Mouse (Mus musculus) forebrain, postnatal 0 days (tissue): ENCODE measurements around the gene Ms4a8a. TPM values are rescaled to one million over a fixed set of nuclear protein-coding genes. Genes with fewer than 3 reads are reported as not detected.

Source experiments
- ATAC-seq: fragments of 200-750 bp; cut with Nextera tagmentation; 2 replicates; pipeline ENCODE4 v1.8.0; 2017; ENCODE audit warnings: mild to moderate bottlenecking, moderate library complexity
- DNase-seq: peaks from one replicate; pipeline ENCODE4 v3.0.0-alpha.2; 2015
- H3K27ac ChIP-seq: fragments of 300-500 bp; sonication (generic); 2 replicates; pipeline ENCODE4 v1.5.1; 2014; ENCODE audit warnings: low read depth, mild to moderate bottlenecking, antibody characterized with exemption, low read length, moderate library complexity, mixed read lengths
- H3K27me3 ChIP-seq: fragments of 300-500 bp; sonication (generic); 2 replicates; pipeline ENCODE4 v1.6.1; 2014; ENCODE audit warnings: mild to moderate bottlenecking, low read length, mixed read lengths; ENCODE audit not compliant: insufficient read depth
- H3K36me3 ChIP-seq: fragments of 300-500 bp; sonication (generic); 2 replicates; pipeline ENCODE4 v1.6.1; 2014; ENCODE audit warnings: mild to moderate bottlenecking, moderate library complexity; ENCODE audit not compliant: insufficient read depth
- H3K4me1 ChIP-seq: fragments of 300-500 bp; sonication (generic); 2 replicates; pipeline ENCODE4 v1.6.1; 2014; ENCODE audit warnings: antibody characterized with exemption; ENCODE audit not compliant: insufficient read depth
- H3K4me2 ChIP-seq: fragments of 300-500 bp; sonication (generic); 2 replicates; pipeline ENCODE4 v1.6.1; 2014; ENCODE audit warnings: low read depth, mild to moderate bottlenecking, moderate library complexity
- H3K4me3 ChIP-seq: fragments of 300-500 bp; sonication (generic); 2 replicates; pipeline ENCODE4 v1.5.1; 2014; ENCODE audit warnings: low read depth, low read length, mixed read lengths
- H3K9ac ChIP-seq: fragments of 300-500 bp; sonication (generic); 2 replicates; pipeline ENCODE4 v1.6.1; 2014; ENCODE audit warnings: mild to moderate bottlenecking
- H3K9me3 ChIP-seq: fragments of 300-500 bp; sonication (generic); 2 replicates; pipeline ENCODE4 v1.6.1; 2016; ENCODE audit warnings: low read length
- CTCF ChIP-seq: sonication (generic); IDR thresholded peaks from 2 replicates; pipeline ENCODE4 v1.5.1; 2016; ENCODE audit warnings: antibody characterized with exemption, control low read depth, low read depth
- WGBS: fragments of 180-500 bp; shearing (Covaris S2); extraction: QIAGEN DNeasy Blood & Tissue Kit; methylation state at CpG from one replicate; pipeline ENCODE4 v1.1.7; 2014; 5-methylcytosine and 5-hydroxymethylcytosine counted together
- polyA plus RNA-seq: library from polyadenylated mRNA; unstranded; fragments of >200 nt; fragmentation: Nextera tagmentation; extraction: Ambion mirVana; gene quantifications from 2 replicates; pipeline ENCODE4 v1.2.1, GENCODE M21; 2015
- total RNA-seq: library from RNA; depleted of rRNA; stranded (reverse); fragments of >200 nt; gene quantifications from 2 replicates; pipeline ENCODE4 v1.2.3, GENCODE M21; 2014

The Ms4a8a gene
- total and polyA plus RNA-seq, 2 experiments from 2014 or later = not detected

GRCm38 (mm10) chr19:11050286-11050685 is 30.6 kb downstream of the Ms4a8a start:
- Histone ChIP-seq H3K36me3 (no peaks in the 10 kb centered on the region), H3K4me1 (no peaks in the 10 kb centered on the region), H3K27ac (no peak overlapping the region), H3K9me3 (no peaks in the 10 kb centered on the region), H3K4me3 (no peak overlapping the region), H3K4me2 (no peak overlapping the region), H3K9ac (no peak overlapping the region), H3K27me3 (no peaks in the 10 kb centered on the region)
- TF ChIP-seq CTCF = no peak
- WGBS = 79% methylated on average over 2 of the region's 2 CpGs
- DNase-seq = no peak
- no peak for ATAC-seq

GRCm38 (mm10) chr19:11049426-11049825 is 31.5 kb downstream of the Ms4a8a start:
- Histone ChIP-seq H3K27ac (no peak overlapping the region), H3K9ac (no peak overlapping the region), H3K9me3 (no peaks in the 10 kb centered on the region), H3K4me3 (no peak overlapping the region), H3K4me2 (no peak overlapping the region), H3K4me1 (no peaks in the 10 kb centered on the region), H3K36me3 (no peaks in the 10 kb centered on the region), H3K27me3 (no peaks in the 10 kb centered on the region)
- TF ChIP-seq CTCF = no peak
- DNase-seq (no peak), ATAC-seq (no peak)

- no peak for TF ChIP-seq CTCF
- 71% methylated on average over 1 of the region's 1 CpGs for WGBS
Observed at GRCm38 (mm10) chr19:11048503-11048902, 32.4 kb downstream of the Ms4a8a start.

GRCm38 (mm10) chr19:11048009-11048408 is 32.9 kb downstream of the Ms4a8a start:
- TF ChIP-seq CTCF = no peak
- ATAC-seq = no peak
- Histone ChIP-seq H3K4me2 (no peak overlapping the region), H3K4me1 (no peaks in the 10 kb centered on the region), H3K27me3 (no peaks in the 10 kb centered on the region), H3K36me3 (no peaks in the 10 kb centered on the region), H3K27ac (no peak overlapping the region), H3K4me3 (no peak overlapping the region), H3K9ac (no peak overlapping the region), H3K9me3 (no peaks in the 10 kb centered on the region)
- WGBS = 77% methylated on average over 6 of the region's 6 CpGs
- DNase-seq = no peak

More at GRCm38 (mm10) chr19:11048503-11048902, 32.4 kb downstream of the Ms4a8a start:
- Histone ChIP-seq H3K9ac (no peak overlapping the region), H3K27ac (no peak overlapping the region), H3K36me3 (no peaks in the 10 kb centered on the region), H3K9me3 (no peaks in the 10 kb centered on the region), H3K4me1 (no peaks in the 10 kb centered on the region), H3K4me2 (no peak overlapping the region), H3K27me3 (no peaks in the 10 kb centered on the region), H3K4me3 (no peak overlapping the region)
- DNase-seq = no peak
- no peak for ATAC-seq

GRCm38 (mm10) chr19:11044996-11045711 is 35.7 kb downstream of the Ms4a8a start:
- ATAC-seq (peak; percentile 99), DNase-seq (peak; percentile 20)
- Histone ChIP-seq H3K4me2 (peak overlapping the region; percentile 57), H3K27me3 (no peaks in the 10 kb centered on the region), H3K9me3 (no peaks in the 10 kb centered on the region), H3K4me3 (peak overlapping the region; percentile 44), H3K9ac (peak overlapping the region; percentile 31; the same call in 1 of the 2 replicates), H3K36me3 (no peaks in the 10 kb centered on the region), H3K27ac (no peak overlapping the region), H3K4me1 (no peaks in the 10 kb centered on the region)
- peak; percentile 64 for TF ChIP-seq CTCF
- WGBS = 5% methylated on average over 36 of the region's 40 CpGs

- DNase-seq (peak; percentile 62), ATAC-seq (peak; percentile 74)
- H3K36me3 ChIP-seq = no peaks in the 10 kb centered on the region
Observed at GRCm38 (mm10) chr19:11044671-11044995, 36.3 kb downstream of the Ms4a8a start.

GRCm38 (mm10) chr19:11037570-11037969 is 43.3 kb downstream of the Ms4a8a start:
- DNase-seq (no peak), ATAC-seq (no peak)
- H3K9ac ChIP-seq = no peak overlapping the region
- no peak overlapping the region for H3K27ac ChIP-seq
- H3K4me1 ChIP-seq = no peaks in the 10 kb centered on the region
- H3K4me2 ChIP-seq = no peak overlapping the region
- H3K36me3 ChIP-seq = no peaks in the 10 kb centered on the region
- TF ChIP-seq CTCF = no peak
- no peaks in the 10 kb centered on the region for H3K9me3 ChIP-seq
- no peak overlapping the region for H3K4me3 ChIP-seq
- no peaks in the 10 kb centered on the region for H3K27me3 ChIP-seq

More at GRCm38 (mm10) chr19:11044671-11044995, 36.3 kb downstream of the Ms4a8a start:
- TF ChIP-seq CTCF = no peak
- peak overlapping the region; percentile 44 for H3K4me3 ChIP-seq
- no peaks in the 10 kb centered on the region for H3K4me1 ChIP-seq
- peak overlapping the region; percentile 57 for H3K4me2 ChIP-seq
- H3K9me3 ChIP-seq = no peaks in the 10 kb centered on the region
- H3K27me3 ChIP-seq = no peaks in the 10 kb centered on the region
- H3K9ac ChIP-seq = peak overlapping the region; percentile 31; the same call in 1 of the 2 replicates
- WGBS = 15% methylated on average over 5 of the region's 5 CpGs
- no peak overlapping the region for H3K27ac ChIP-seq
